14 mouse cellular contexts compared by ENCODE assay signal in the genomic region with DNA sequence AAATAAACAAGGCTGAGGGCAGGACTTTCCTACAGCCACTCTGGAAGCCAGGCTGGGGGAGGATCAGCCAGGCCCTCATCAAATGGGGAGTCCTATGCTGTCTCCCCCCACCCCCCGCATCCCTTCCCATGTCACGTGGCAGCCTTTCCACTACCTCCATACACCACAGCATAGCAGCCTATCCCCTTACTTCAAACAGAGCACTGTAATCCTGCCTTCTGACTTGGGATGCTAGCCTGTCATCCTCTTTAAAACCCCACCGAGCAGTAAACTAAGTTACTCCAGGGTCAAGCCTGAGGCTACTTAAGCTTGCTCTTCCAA.
DNase-seq lines count a peak whose midpoint lies in the region; ATAC-seq and TF ChIP-seq lines count a peak whose summit lies in the region.
"Had no signal": no experiment of that assay in that cellular context is flagged by ENCODE, and none has a peak within 500 bp of the region (broad histone marks: within the 10 kb centered on the region; RNA-seq: fewer than 3 reads in every experiment).

No protein-coding gene starts in this region.

- H3K27ac ChIP-seq in kidney, embryonic 14.5 days (ENCODE audit: low read depth, low read length) = no peak overlapping the region
- no peak overlapping the region for H3K27ac ChIP-seq in neural tube, embryonic 11.5 days (ENCODE audit: low read depth, low read length)
- 0 out of 2 replicates have a peak overlapping the region, but pooled peaks have one; percentile 23 for H3K27ac ChIP-seq in limb, embryonic 12.5 days
- no peak overlapping the region for H3K27ac ChIP-seq in cerebellum, adult 2 months (ENCODE audit: insufficient read depth, low read length)
- H3K27ac ChIP-seq: left cerebral cortex, adult 2 months had no signal

- DNase-seq in kidney, adult 9 months = no peak
- DNase-seq in neural tube, embryonic 11.5 days (ENCODE audit: low spot score) = peak; percentile 22
- DNase-seq in neural tube, embryonic 10.5 days (ENCODE audit: extremely low spot score, low spot score) = no peak
- DNase-seq in cerebellum, adult 2 months = no peak
- no peak for DNase-seq in MN1 (ENCODE audit: low spot score)
- DNase-seq: cerebellum, adult 11 months; gastrocnemius, postnatal 10 days; lung, postnatal 36 days; right cerebral cortex, postnatal 14 days had no signal

- no peak overlapping the region for H3K9ac ChIP-seq in kidney, embryonic 14.5 days (ENCODE audit: low read depth, low read length)
- no peak overlapping the region for H3K9ac ChIP-seq in neural tube, embryonic 11.5 days (ENCODE audit: low read length)
- H3K9ac ChIP-seq in limb, embryonic 12.5 days (replicated peaks) = no peak overlapping the region

- H3K9me3 ChIP-seq in kidney, embryonic 14.5 days (ENCODE audit: control insufficient read depth, low read length) = no peaks in the 10 kb centered on the region
- H3K9me3 ChIP-seq in neural tube, embryonic 11.5 days (ENCODE audit: control insufficient read depth, low read length) = no peaks in the 10 kb centered on the region
- no peaks in the 10 kb centered on the region for H3K9me3 ChIP-seq in limb, embryonic 12.5 days

- H3K4me1 ChIP-seq in kidney, embryonic 14.5 days (ENCODE audit: control insufficient read depth, insufficient read depth, low read length) = peaks cover 8% of the 10 kb centered on the region; the same call in 1 of the 2 replicates
- H3K4me1 ChIP-seq in neural tube, embryonic 11.5 days (ENCODE audit: control insufficient read depth, insufficient read depth, low read length) = no peaks in the 10 kb centered on the region
- H3K4me1 ChIP-seq in limb, embryonic 12.5 days (replicated peaks) = peaks cover 18% of the 10 kb centered on the region
- H3K4me1 ChIP-seq in cerebellum, adult 2 months (ENCODE audit: control insufficient read depth, insufficient read depth, low read length) = peaks cover 15% of the 10 kb centered on the region

- H3K4me2 ChIP-seq in kidney, embryonic 14.5 days (replicated peaks; ENCODE audit: low read depth, low read length) = no peak overlapping the region
- H3K4me2 ChIP-seq in neural tube, embryonic 11.5 days (ENCODE audit: low read depth) = no peak overlapping the region
- no peak overlapping the region for H3K4me2 ChIP-seq in limb, embryonic 12.5 days
- H3K4me2 ChIP-seq: liver, embryonic 11.5 days had no signal

- no peaks in the 10 kb centered on the region for H3K27me3 ChIP-seq in kidney, embryonic 14.5 days (ENCODE audit: control insufficient read depth, insufficient read depth, low read length)
- H3K27me3 ChIP-seq in neural tube, embryonic 11.5 days (ENCODE audit: control insufficient read depth, insufficient read depth, low read length) = no peaks in the 10 kb centered on the region
- H3K27me3 ChIP-seq in limb, embryonic 12.5 days = no peaks in the 10 kb centered on the region
- no peaks in the 10 kb centered on the region for H3K27me3 ChIP-seq in cerebellum, adult 2 months (ENCODE audit: control insufficient read depth, insufficient read depth, low read length)

- H3K4me3 ChIP-seq in kidney, embryonic 14.5 days (ENCODE audit: low read length) = no peak overlapping the region
- no peak overlapping the region for H3K4me3 ChIP-seq in neural tube, embryonic 11.5 days (ENCODE audit: low read depth, low read length)
- H3K4me3 ChIP-seq in limb, embryonic 12.5 days (replicated peaks) = no peak overlapping the region
- no peak overlapping the region for H3K4me3 ChIP-seq in cerebellum, adult 2 months (replicated peaks; ENCODE audit: insufficient read depth, low read depth, low read length)
- H3K4me3 ChIP-seq: left cerebral cortex, adult 2 months had no signal

- peak; percentile 74; the same call in 1 of the 2 replicates for ATAC-seq in kidney, embryonic 14.5 days (ENCODE audit: low FRiP score, low TSS enrichment)
- ATAC-seq in neural tube, embryonic 11.5 days (ENCODE audit: insufficient read depth, low FRiP score, low TSS enrichment) = no peak
- peak; percentile 61 for ATAC-seq in limb, embryonic 12.5 days (ENCODE audit: insufficient number of reproducible peaks, insufficient read depth, low FRiP score, low TSS enrichment, low read depth)
- ATAC-seq: intestine, embryonic 16.5 days had no signal

- WGBS in kidney, embryonic 14.5 days = 26% methylated on average over 3 of the region's 3 CpGs
- 51% methylated on average over 3 of the region's 3 CpGs for WGBS in neural tube, embryonic 11.5 days
- 27% methylated on average over 3 of the region's 3 CpGs for WGBS in limb, embryonic 12.5 days
- 61% methylated on average over 3 of the region's 3 CpGs for WGBS in cerebellum, adult 2 months

- TF ChIP-seq CTCF in cerebellum, adult 2 months (IDR thresholded peaks at IDR 0.05; ENCODE audit: borderline replicate concordance, insufficient read depth, low read depth, low read length) = no peak

- no peaks in the 10 kb centered on the region for H3K36me3 ChIP-seq in kidney, embryonic 14.5 days (ENCODE audit: control insufficient read depth, insufficient read depth, low read length)
- no peaks in the 10 kb centered on the region for H3K36me3 ChIP-seq in neural tube, embryonic 11.5 days (ENCODE audit: control insufficient read depth, insufficient read depth, low read length)
- no peaks in the 10 kb centered on the region for H3K36me3 ChIP-seq in limb, embryonic 12.5 days

- TF ChIP-seq POLR2A in cerebellum, adult 2 months (IDR thresholded peaks at IDR 0.05; ENCODE audit: borderline replicate concordance, insufficient read depth, low read length) = no peak
